Mouse (Mus musculus): ENCODE measurements around the gene Opa3.

Opa3 gene

DNA sequence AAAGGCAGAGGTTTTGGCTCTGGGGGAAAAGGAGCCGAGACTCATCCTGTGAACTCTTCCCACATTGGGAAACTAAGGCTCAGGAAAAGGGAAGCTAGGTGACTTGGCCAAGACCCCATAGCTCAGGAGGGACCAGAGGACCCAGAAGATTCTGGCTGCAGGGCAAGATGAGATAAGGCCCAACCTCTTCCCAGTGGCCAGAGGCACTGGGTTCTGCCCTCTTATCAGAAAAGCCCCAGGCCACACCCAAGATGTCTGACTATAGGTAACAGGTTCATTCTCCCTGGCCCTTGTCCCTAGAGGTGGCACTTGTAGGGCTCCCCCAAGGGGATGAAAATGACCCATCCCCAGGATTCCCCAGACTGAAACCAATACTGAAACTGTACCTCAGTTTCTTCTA is 18.7 kb downstream of the Opa3 start:
- 91% methylated on average over 1 of the region's 1 CpGs for WGBS

DNA sequence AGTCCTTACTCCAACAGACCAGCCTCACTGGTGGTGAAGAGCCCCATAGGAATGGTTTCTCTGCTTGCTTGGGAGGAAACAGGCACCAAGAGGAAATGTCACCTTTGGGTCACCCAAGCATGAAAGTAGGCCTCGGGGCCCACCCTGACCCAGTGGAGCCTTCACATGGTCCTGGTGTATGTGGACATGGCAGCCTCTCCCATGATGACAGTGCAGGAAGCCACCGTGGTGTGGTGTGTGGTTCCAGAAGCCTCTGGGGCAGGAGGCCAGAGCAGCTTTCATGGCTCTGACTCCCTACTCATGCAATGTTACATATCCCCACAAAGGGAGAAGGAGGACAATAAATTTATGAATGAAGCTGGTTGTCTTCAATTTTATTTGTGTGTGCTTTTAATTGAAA is 19.4 kb downstream of the Opa3 start:
- 98% methylated on average over 2 of the region's 2 CpGs for WGBS

DNA sequence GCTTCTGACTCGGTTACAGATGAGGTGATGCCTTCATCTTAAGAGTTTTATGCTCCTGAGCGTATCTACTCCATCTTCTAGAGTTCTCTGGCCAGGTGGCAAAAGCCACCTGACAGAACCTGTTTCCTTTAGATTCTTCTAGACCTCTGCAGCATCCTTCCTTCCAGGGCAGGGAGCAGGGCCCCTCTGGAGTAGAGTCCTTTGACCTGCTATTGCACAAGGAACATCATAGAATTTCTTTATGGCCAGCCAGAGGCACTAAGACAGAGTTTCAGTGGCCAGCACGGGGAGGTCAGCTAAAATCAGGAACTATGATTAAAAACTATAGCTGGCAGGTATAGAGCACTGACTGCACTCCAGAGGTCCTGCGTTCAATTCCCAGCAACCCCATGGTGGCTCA is 23.9 kb downstream of the Opa3 start:
- WGBS, result 87% methylated on average over 4 of the region's 4 CpGs

DNA sequence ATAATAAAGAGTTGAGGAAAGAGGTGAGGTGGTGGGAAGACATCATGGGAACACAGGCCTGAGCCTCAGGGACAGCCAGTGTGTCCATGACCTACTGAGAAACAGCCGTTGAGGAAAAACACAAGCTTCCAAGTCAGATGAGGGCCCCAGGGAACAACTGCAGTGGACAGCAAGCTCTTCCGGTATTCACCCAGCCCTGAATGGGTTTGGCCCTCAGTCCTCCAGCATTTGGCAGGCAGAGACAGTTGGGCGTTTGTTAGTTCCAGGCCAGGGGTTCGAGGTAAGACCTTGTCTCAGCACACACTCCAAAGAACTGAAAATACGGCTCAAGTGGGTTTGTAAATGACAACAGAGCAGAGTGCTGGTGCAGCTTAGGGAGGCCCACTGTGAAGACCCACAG is 25.3 kb downstream of the Opa3 start:
- 56% methylated on average over 5 of the region's 5 CpGs for WGBS

DNA sequence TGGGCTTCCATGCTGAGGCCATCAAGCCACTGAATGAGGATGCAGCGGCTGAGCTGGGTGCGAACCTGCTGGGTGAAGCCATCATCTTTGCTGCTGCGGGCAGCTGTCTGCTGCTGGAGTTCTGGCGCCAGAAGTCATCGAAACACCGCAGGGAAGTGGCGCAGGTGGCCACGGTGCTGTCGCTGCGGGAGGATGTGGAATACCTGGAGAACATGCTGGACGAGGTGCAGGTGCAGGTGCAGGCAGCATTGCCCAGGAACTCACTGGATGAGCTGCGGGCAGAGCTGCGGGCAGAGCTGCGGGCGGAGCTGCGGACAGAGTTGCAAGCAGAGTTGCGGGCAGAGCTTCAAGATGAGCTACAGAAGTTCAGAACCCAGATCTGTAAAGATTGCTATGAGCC is 27.3 kb downstream of the Opa3 start:
- WGBS, result 93% methylated on average over 17 of the region's 17 CpGs

DNA sequence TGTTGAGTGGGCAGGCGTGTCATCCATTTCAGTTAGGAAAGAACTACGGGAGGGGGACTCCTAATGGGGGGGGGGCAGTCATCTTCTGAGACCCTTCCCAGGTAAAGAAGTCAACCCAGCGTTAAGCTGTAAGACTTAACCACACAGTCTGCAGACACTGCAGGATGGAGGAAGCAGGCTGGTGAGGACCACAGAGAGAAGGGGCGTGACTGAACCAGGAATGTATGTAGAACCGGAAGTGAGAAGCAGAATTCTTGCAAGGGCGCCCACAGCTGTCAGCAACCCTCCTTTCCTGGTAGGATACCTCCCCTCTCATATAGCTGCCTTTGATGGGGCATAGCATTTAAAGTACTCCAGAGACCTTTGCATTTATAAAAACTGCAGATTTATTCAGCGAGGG is 28.4 kb downstream of the Opa3 start:
- 81% methylated on average over 7 of the region's 7 CpGs for WGBS

DNA sequence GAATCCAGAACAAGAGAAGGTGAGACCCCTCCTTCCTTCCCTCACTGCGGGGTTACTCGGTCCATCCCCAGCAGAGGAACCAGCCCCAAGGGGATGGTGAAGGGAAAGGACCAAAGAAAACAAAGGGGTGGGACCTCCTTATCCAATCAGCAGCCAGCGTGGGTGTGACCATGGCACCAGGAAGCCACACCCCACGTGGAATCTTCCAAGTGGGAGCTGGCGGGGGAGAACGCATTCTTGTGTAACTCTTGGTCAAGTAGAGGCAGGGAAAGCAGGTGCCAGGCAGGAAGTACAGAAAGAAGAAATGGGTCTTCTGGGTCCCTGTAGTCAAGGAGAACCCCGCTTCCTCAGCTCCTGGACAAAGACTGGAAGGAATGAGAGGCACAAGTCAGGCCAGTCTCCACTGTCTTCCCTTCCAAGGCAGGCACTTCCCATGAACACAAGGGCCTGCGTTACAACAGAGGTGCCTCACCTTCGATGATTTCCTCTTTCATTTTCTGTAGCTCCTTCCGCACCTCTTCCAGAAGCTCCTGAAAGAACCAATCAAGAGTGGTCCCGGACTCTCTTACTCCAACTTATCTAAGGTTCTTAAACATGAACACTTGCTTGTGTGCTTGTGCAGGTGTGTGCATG is 29.4 kb downstream of the Opa3 start:
- WGBS, result 44% methylated on average over 11 of the region's 11 CpGs

DNA sequence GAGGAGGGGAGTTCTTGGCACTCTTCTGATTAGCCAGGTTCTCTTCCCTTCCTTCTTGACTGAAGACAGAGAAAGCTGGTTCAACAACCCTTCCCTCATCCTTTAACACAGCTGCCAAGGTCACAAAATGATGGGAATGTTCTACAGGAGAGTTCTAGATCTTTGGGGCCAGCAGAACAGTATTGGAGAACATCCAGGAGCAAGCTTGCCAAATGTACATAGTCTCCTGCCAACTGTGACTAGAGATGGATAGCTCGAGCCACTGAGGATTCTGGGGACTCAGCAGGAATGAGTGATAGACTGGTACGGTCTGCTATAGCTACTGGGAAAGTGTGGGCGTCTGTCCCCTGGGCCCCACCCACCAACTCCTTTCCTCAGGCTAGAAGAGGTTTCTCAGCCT is 30.2 kb downstream of the Opa3 start:
- WGBS, result 39% methylated on average over 3 of the region's 3 CpGs

DNA sequence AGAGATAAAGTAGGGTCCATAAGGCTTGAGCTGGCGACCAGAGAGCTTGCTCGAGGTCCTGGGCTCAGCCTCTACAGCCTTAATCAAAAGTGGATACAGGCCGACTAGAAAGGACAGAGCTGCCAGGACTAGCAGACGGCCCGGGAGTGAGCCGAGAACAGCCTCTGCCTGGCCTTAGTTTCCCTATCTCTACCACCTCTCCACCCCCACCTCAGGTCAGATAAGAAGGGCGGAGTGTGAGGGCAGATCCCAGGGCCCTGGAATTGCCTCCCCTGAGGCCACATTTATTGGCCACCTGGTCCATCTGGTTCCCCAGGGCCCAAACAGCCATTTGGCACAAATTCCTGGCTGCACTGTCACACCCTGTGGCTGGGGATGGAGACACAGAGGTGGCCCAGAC is 37.0 kb downstream of the Opa3 start:
- 84% methylated on average over 7 of the region's 7 CpGs for WGBS

DNA sequence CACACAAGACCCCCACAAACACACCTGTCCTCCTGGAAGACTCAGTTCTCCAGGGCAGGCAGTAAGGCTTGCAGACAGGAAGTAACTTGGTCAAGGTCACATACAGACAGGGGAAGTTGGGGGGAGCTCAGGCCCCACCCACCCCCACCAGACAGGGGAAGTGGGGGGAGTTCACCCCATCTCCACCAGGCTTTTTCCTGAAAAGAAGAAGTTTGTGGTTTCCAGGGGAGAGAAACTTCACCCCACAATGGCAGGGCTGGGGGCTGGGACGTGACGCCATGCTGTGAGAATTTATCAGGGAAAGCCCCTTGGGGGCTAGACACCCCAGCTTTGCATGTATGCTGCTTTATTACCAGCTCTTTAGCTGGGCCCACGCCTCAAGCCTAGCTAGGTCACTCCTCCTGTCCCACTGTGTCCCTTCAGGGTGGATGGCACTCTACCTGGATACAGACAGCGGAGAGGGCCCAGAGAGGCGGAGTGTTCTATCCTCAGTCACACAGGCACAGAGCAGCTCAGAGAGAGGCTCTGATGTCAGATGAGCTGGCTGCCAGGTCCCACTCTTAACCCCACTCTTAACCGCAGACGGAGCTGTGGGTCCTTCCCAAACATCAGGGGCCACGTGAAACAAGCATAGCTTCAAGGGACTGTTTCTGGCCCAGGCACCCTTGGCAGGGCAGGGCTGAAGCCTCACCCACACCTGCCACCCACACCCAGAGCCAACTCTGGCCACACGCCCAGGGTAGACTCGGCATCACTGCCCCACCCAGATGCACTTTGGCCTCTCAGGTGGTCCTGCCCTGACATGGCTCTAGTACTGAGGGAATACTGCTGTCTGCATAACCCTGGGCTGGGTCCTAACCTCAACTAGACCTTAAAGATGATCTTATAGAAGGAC is 38.0 kb downstream of the Opa3 start:
- 72% methylated on average over 10 of the region's 10 CpGs for WGBS

DNA sequence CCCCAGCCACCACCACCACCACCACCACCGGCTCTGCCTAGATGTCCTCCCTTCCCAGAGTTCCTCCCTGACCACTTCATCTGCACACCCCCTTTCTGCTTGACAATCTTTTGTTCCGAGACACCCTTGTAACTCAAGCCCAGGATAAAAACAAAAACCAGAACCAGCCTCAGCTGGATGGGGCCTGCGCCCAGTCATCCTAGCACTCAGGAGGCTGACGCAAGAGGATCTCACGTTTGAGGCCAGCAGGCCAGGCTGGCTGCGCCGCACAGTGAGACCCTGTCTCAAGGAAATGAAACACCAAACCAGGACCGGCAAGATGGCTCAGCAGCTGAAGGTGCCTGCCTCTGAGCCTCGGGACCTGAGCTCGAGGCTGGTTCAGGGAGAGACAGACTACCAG is 38.9 kb downstream of the Opa3 start:
- 70% methylated on average over 10 of the region's 10 CpGs for WGBS

DNA sequence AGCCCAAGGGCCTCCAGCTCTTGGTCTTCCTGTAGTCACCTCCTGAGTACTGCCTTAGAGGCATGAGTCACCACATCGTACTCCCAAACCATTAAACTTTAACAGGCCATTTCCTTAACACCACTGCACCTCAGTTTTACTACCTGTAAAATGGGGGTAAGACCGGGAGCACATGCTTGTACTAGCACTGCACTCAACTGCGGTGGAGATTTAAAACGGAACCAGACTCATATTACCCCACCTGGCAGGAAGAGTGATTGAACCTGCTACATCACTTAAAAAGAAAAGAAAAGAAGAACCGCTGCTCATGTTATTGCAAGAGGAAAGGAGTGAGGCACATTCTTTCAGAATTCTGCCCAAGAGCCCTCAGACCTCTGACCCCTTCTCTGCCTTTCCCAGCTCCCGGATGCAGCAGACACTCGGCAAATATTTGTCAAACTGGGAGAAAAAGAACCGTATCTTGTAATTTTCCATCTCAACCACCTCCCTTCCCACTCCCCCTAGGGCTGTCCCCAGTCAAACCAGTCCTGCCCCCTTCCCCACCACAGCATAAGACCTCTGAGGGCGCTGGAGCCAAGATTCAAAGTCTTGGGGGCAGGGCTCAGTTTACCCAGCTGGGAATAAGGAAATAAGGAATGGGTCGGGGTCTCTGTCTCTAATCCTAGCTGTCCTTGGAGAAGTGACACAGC is 41.0 kb downstream of the Opa3 start:
- 59% methylated on average over 10 of the region's 10 CpGs for WGBS

DNA sequence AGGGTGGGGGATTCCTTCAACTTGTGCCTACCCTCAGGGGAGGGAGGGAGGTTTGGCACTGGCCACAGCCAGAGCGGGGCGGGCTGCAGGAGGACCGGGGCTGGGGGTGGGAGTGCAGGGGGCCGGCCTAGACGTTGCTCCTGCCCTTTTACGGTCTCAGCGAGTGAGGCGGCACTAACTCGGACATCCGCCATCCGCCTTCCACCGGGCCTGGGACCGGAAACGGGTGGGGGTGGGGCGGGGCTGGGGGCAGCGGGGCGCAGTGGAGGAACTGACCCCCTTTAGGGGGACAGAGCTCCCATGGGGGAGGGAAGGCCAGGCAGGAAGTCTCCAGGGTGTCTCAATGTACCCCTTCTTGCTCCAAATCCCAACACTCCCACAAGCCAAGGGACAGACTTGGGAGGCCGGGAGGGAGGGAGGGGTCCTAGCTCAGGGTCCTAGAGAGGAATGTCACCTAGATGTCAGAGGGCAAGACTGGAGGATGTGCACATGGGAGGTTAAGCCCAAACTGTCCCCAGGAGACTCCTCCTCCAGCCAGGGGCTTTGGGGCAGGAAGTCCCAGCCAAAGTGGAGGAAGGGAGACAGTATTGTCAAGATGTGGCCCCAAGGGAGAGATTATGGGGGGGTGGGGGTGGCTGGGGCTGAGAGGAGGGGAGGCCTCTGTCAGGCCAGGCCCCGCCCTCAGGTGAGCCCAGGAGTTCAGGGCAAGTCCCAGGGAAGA is 41.7 kb downstream of the Opa3 start:
- 3% methylated on average over 19 of the region's 19 CpGs for WGBS

DNA sequence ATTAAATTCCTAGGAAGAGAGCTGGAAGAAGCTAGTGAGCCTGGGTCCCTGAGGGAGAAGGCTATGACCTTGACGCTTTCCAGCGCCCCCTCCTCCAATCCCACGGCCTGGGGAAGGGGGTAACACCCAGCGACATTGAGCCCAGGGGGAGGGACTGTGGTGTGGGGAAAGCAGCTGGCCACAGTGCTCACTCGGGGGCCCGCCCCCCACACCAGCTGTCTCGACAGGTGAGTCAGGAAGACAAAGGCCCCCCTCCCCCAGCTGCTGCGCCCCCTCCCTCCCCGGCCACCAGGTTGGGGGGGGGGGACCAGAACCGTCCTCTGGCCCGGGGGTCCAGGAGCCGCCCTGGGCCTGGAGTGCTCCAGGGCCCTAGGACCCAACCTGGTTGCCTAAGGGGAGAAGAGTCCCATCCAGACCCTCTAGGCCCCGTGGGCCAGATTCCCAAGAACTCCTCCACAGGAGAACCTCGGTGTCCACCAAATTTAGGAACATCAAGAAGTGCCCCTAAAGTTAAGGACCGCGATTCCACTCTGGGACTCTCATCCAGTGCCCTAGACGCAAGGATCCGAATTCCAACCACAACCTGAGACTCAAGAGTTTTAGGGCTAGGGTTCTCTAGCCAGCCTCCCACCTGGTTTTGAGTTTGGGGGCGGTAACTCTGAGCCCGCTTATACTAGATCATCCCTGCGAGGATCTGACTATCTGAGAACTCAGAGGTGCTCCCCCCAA is 42.5 kb downstream of the Opa3 start:
- under 1% methylated on average over 19 of the region's 21 CpGs for WGBS

DNA sequence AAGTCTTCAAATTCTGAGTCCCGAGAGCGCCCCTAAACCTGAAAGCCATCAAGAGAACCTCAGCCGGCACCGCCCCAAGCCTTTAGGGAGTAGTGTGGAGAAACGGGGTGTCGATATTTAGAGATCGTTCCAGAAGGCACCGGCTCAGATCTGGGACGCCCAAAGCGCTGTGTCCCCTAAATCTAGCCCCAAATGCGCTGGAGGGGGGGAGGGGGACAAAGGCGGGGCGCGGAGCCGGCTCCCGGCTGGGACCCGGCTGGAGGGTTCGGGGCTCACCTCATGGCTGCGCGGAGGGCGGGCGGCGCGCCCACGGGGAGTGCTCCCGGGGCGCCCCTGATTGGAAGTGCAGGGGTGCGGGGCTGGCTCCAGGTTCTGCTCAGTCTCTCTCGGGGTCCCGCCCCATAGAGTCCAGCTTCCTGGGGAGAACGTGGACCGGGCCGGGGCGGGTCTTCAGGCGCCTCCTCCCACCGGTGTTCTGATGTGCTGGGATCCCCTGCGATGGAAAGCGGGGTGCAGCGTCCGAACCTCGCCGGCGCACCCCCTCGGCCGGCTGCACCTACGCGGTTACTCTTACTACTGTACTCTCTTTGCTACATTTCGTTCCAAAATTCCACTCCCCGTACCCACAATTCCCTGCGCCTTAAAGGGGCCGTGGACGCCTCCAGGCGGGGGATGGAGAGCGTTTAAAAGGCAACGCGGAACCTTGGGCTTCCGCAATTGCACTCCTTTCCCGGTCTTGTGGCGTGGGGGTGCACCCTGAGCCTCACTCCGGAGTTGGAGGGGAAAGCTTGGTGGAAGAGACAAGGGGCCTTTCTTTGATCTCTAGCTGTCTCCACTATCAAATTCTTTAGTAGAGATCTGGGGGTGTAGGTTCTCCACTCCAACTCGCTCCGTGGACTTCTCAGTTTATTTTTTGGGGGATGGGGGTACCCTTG is 43.4 kb downstream of the Opa3 start, which contains the start of gene Vasp:
Gene Vasp, minus strand, starts transcription at position 580 of the 935 bp plus-strand sequence.
- WGBS, result under 1% methylated on average over 60 of the region's 62 CpGs

DNA sequence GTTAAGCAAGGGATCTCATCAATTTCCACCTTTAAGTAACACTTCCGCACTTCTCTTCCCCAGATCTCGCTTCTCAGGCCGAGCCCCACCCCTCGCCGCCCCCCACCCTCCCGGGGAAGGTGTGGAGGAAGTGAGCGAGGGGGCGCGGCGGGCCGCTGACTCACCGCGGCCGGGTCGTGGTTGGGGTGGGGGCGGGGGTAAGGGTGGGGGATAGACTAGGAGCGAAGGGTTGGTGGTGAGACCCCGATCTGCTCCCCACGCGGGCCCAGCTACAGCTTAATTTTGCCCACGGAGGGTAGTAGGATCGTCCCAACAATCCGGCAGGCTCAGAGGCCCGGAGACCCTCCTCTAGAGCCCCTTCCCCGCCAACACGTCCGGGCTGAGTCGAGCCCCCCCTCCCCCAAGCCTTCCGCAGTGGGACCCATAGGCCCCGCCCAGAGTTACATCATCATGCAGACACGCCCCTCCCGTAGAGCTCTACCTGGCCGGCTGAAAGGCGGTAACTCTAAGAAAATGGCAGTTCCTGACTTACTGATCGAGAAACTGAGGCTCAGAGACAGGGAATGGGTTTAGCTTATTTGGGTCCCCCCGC is 44.1 kb downstream of the Opa3 start:
- WGBS, result 1% methylated on average over 36 of the region's 36 CpGs

DNA sequence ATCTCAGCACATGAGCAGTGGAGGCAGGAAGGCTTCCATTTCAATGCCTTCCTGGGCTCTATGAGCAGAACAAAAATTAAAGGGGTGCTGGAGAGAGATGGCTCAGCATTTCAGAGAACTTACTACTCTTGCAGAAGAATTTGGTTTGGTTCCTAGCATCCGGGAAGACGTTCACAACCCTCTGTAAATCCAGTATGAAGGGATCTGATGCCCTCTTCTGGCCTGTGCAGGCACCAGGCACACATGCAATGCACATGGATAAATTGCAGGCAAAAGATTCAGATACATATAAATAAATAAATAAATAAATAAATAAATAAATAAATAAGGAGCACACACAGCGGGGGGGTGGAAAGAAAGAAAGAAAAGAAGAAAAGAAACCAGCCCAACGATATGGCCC is 48.1 kb downstream of the Opa3 start:
- 65% methylated on average over 4 of the region's 4 CpGs for WGBS

DNA sequence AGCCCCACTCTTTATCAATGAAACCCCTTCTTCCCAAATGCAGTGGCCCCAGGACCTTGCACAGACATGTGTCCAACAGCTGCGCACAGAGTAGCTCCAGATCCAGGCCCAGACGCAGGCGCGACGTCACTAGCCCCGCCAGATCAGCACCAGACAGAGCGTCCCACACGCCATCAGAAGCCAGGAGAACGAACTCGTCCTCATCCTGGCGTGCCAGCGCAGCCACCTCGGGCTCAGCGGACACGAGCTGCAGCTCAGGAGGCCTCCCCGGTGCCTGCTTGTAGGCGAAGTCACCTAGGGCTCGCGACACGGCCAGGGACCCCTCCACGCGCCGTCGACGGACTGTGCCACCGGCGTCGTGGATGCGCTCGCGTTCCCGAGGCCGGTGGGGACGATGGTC is 50.9 kb downstream of the Opa3 start:
- 9% methylated on average over 34 of the region's 34 CpGs for WGBS

DNA sequence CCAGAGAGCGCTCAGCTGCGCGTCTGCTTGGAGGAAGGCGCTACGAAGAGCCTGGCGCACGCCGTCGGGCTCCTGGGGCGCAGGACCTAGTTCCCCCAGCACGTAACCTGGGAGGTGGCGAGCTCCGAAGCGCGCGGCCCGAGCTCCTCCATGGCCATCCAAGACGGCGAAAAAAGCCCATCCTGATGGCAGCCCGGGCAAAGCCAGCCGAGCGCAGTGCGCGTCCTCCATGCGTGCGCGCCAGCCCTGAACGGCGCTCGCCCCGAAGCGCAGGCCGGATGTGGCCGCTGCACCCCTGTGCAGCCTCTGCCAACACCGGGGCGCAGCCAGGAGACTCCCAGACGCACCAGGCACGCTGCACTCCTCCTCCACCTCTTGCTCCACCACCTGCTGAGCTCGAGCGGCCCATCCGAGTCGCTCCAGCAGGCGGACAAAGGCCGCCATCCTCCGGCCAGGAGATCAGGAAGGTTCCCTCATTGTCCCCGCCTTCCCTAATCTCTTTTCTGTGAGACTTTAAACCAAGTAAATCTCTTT is 51.5 kb downstream of the Opa3 start, which contains the start of gene Ppm1n:
Gene Ppm1n, minus strand, starts transcription at position 484 of the 534 bp plus-strand sequence.
- 4% methylated on average over 46 of the region's 46 CpGs for WGBS

All from cerebral cortex, adult 2 months (tissue).